Mouse (Mus musculus) lung, postnatal 0 days (tissue): ENCODE results near the gene P2ry2.
A peak's percentile ranks its signal among the peaks of the same experiment; 100 is the strongest.

Experiments used
- CTCF ChIP-seq: IDR thresholded peaks from 2 replicates; pipeline ENCODE4 v1.5.1; 2016; ENCODE audit warnings: antibody characterized with exemption, mild to moderate bottlenecking
- EP300 ChIP-seq: IDR thresholded peaks from 2 replicates; pipeline ENCODE4 v1.6.1; 2016; ENCODE audit warnings: antibody characterized with exemption, mild to moderate bottlenecking, control low read depth

- TF ChIP-seq CTCF: no peak
- peak; percentile 44; the same call in 1 of the 2 replicates for TF ChIP-seq EP300
Measured at GRCm38 (mm10) chr7:101006201-101006600, 6.5 kb downstream of the P2ry2 start.
